Mouse (Mus musculus): ENCODE data around the gene Esf1. TPM values are rescaled to one million over a fixed set of nuclear protein-coding genes. Genes with fewer than 3 reads are reported as not detected.
"Not testable (repeated sequence)": the region's sequence is repeated elsewhere in the genome, so short reads cannot be mapped to it uniquely, and the experiment has no call there.

Esf1 gene
- polyA plus RNA-seq, 1 experiment from 2014 or later, result 16.8 TPM

DNA sequence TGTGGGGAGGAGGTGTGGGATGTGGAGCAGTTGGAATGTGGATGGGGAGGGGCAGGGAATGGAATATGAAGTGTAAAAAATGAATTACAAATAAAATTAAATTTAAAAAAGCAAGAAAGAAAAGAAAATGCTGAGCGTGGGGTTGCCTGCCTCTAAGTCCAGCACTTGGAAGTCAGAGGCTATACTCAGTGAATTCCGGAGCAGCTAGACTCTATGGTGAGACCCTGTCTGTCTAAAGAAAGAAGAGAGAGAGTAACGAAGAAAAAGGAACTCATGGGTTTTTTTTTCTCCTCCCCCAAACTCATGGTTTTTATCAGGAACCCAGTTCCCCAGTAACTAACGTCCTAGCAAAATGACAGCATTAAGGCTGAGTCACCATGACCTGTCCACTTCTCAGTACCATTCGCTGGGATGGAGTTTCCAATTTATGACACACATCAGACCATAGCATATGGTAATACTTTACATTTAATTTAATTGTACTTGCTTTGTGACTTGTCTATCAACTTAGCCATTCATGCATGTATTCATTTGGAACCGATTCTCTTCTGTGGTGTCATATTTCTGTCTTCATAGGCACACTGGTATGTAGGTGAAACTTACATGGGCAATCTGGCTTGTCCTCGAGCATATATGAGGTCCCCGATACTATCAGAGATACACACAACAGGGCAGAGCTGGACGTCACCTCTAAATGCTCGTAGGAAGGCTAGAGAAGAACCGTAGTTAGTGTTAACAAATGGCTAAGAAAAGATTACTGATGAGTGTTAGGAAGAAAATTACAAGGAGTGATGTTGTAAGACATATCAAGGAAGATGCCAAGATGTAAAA is 89.4 kb downstream of the Esf1 start:
- Histone ChIP-seq H3K27ac (replicated peaks) (no peak overlapping the region), H3K9ac (no peak overlapping the region), H3K9me3 (no peaks in the 10 kb centered on the region), H3K4me2 (no peak overlapping the region), H3K27me3 (no peaks in the 10 kb centered on the region), H3K4me3 (no peak overlapping the region), H3K36me3 (no peaks in the 10 kb centered on the region), H3K4me1 (replicated peaks) (no peaks in the 10 kb centered on the region)
- no peak for ATAC-seq (ENCODE audit: low FRiP score, low read depth)
- 90% methylated on average over 11 of the region's 11 CpGs for WGBS

- not testable (repeated sequence) for H3K9me3 ChIP-seq; H3K36me3 ChIP-seq; H3K4me1 ChIP-seq (replicated peaks); H3K27me3 ChIP-seq; H3K9ac ChIP-seq; H3K4me3 ChIP-seq; H3K4me2 ChIP-seq; ATAC-seq (ENCODE audit: low FRiP score, low read depth); H3K27ac ChIP-seq (replicated peaks)
Observed at GRCm38 (mm10) chr2:140079284-140079683, 91.1 kb downstream of the Esf1 start.

- no peaks in the 10 kb centered on the region for H3K36me3 ChIP-seq
- H3K9me3 ChIP-seq, result no peaks in the 10 kb centered on the region
- no peaks in the 10 kb centered on the region for H3K27me3 ChIP-seq
- WGBS, result 50% methylated on average over 6 of the region's 6 CpGs
- no peak overlapping the region for H3K9ac ChIP-seq
- ATAC-seq (ENCODE audit: low FRiP score, low read depth), result no peak
- no peak overlapping the region for H3K4me2 ChIP-seq
- no peaks in the 10 kb centered on the region for H3K4me1 ChIP-seq (replicated peaks)
- no peak overlapping the region for H3K4me3 ChIP-seq
- no peak overlapping the region for H3K27ac ChIP-seq (replicated peaks)
Observed at GRCm38 (mm10) chr2:140078600-140079280, 91.6 kb downstream of the Esf1 start.

- 32% methylated on average over 1 of the region's 1 CpGs for WGBS
- no peak for ATAC-seq (ENCODE audit: low FRiP score, low read depth)
- no peaks in the 10 kb centered on the region for H3K36me3 ChIP-seq
Observed at GRCm38 (mm10) chr2:140077476-140077875, 92.9 kb downstream of the Esf1 start.

DNA sequence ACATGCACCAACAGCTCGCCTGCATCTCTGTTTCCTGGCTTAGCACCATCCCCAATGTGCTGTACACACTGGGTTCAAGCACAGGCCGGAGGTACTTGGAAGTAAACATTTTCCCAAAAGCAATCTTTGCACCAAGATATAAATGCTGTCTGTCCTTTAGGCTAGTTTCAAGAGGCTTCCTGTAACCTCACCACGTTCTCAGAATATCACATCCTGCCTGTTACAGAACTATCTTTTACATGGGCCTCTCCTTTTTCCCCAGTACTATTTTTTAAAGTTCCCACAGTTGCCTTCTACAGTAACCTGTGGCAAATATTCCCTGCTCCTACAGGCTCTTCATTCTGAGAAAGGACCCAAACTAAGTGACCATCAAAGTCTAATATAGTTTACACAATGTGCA is 95.2 kb downstream of the Esf1 start:
- WGBS, result 93% methylated on average over 3 of the region's 3 CpGs
- Histone ChIP-seq H3K4me1 (replicated peaks) (no peaks in the 10 kb centered on the region), H3K4me2 (no peak overlapping the region), H3K9ac (no peak overlapping the region), H3K27me3 (no peaks in the 10 kb centered on the region), H3K9me3 (no peaks in the 10 kb centered on the region), H3K27ac (replicated peaks) (no peak overlapping the region), H3K36me3 (no peaks in the 10 kb centered on the region), H3K4me3 (no peak overlapping the region)
- ATAC-seq (ENCODE audit: low FRiP score, low read depth), result no peak

More at GRCm38 (mm10) chr2:140077476-140077875, 92.9 kb downstream of the Esf1 start:
- H3K4me2 ChIP-seq, result no peak overlapping the region
- H3K4me3 ChIP-seq, result no peak overlapping the region
- no peaks in the 10 kb centered on the region for H3K9me3 ChIP-seq
- no peak overlapping the region for H3K27ac ChIP-seq (replicated peaks)
- no peaks in the 10 kb centered on the region for H3K4me1 ChIP-seq (replicated peaks)
- no peaks in the 10 kb centered on the region for H3K27me3 ChIP-seq
- no peak overlapping the region for H3K9ac ChIP-seq

Other genes starting within 250 kb of the Esf1 start
- 19.9 and 20.5 TPM in 2 replicates for gene Tasp1, start 103.8 kb downstream of the Esf1 start, polyA plus RNA-seq (2015; fragmentation: Nextera tagmentation; extraction: Ambion mirVana)
- gene Gm17374, start 18.5 kb downstream of the Esf1 start, polyA plus RNA-seq (2015; fragmentation: Nextera tagmentation; extraction: Ambion mirVana), result not detected in 2 replicates
- 56.3 and 58.4 TPM in 2 replicates for gene Ndufaf5, start 85 bp upstream of the Esf1 start, polyA plus RNA-seq (2015; fragmentation: Nextera tagmentation; extraction: Ambion mirVana)
- gene Sel1l2, start 219.1 kb upstream of the Esf1 start, polyA plus RNA-seq (2015; fragmentation: Nextera tagmentation; extraction: Ambion mirVana), result not detected in 2 replicates
- 78.6 and 80.5 TPM in 2 replicates for gene Macrod2, start 224.7 kb upstream of the Esf1 start, polyA plus RNA-seq (2015; fragmentation: Nextera tagmentation; extraction: Ambion mirVana)